Mouse (Mus musculus): ENCODE results near the gene Syt9. TPM values are rescaled to one million over a fixed set of nuclear protein-coding genes. Genes with fewer than 3 reads are reported as not detected.

The Syt9 gene
- total RNA-seq (2023): not detected

DNA sequence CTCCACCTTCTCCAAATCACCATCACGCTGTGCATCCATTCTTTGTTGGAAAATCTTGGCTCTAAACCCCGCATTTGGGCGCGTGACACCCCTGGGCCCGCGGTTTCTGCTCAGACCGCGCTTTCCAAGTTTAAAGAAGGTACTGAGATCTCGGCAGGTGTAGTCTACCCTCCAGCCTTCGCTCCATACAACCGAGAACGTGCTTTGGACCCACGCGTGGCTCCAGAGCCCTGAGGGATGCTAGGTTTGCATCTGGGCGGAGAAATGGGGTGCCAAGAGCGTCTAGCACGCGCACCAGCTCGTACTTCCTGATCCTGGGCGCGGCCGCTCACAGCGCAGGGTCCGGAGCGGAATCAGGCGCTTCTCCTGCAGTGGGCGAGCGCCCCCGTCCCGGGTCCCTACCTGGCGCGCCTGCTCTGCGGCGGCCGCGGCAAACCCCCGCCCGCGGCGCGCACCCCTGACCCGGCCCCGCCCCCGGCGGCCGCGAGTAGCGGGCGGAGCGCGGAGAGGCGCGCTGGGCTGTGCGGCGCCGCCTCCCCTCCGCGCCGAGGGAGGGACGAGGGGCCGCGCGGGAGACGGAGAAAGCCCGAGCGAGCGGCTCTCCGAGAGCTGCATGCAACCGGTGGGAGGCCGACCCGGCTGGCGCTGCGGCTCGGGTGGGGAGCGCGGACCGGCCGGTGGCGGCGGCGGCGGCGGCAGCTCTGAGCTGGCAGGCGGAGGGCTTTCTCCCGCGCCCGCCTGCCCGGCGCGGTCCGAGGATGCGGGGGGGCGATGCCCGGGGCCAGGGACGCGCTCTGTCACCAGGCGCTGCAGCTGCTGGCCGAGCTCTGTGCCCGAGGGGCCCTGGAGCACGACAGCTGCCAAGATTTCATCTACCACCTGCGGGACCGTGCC is at the start of gene Syt9:
Syt9 (plus strand) TSS at position 497 of the 894 bp plus-strand sequence.

DNA sequence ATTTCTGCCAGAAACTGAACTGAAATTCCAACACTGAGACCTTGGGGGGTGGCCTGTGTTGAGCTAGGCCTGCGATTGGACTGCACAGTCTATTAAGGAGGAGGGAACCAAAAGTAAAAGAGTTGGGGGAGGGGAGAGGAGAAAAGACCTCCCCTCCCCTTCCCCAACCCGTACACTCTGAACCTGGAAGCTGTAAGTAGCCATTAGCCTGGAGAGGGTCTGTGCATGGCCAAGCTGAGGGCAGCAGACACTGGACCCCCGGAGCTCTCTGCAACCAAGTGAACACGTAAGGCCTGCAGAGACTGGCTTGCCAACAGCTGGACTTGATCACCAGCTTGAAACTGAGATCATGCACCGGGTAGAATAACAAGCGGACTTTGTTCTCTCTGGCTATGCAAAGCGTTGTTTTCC is 196.7 kb downstream of the Syt9 start, which contains the start of gene Olfml1:
Olfml1 (plus strand) TSS at position 186 of the 411 bp plus-strand sequence.

DNA sequence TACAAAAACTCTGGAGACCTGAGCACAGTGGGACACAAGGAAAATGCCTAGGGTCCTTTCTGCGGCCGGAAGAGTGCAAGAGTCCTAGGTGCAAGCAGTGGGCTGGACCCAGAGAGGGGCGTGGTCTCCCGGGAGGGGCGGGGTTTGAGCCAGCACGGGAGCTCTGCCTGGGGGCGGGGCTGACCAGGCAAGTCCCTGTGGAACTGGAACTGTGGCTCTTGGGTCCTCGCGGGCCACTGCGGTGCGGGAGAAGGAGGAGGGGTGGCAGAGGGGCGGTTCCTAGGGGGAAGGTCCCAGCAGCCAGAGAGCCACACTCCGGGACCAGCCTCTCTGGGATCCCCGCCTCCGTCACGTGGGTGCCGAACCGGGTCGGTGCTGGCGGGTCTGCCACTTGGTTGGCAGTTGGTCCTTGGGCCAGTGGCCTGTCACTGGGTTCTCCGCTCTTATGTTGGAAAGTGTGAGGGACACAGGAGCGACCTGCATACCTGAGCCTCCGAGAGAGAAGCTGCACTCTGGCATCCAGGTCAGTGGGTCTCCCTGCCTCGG is 224.4 kb downstream of the Syt9 start, which contains the start of gene Ppfibp2:
Ppfibp2 (plus strand) TSS at position 351 of the 546 bp plus-strand sequence.

Other genes with a start within 250 kb of the Syt9 start
- gene Olfr715, start 239.6 kb upstream of the Syt9 start, total RNA-seq (2023): not detected
- gene Olfr716, start 232.4 kb upstream of the Syt9 start, total RNA-seq (2023): not detected
- gene Nlrp14, start 203.7 kb upstream of the Syt9 start, total RNA-seq (2023): not detected
- gene Rbmxl2, start 161.3 kb upstream of the Syt9 start, total RNA-seq (2023): not detected
- not detected for gene Olfml1, start 196.7 kb downstream of the Syt9 start, total RNA-seq (2023)
- gene Ppfibp2, start 224.5 kb downstream of the Syt9 start, total RNA-seq (2023): 1.9 TPM

Measured in CD8-positive naive resting alpha-beta T cell, adult 57 days (primary cell).